8 mouse cellular contexts compared by ENCODE assay signal in the genomic region with DNA sequence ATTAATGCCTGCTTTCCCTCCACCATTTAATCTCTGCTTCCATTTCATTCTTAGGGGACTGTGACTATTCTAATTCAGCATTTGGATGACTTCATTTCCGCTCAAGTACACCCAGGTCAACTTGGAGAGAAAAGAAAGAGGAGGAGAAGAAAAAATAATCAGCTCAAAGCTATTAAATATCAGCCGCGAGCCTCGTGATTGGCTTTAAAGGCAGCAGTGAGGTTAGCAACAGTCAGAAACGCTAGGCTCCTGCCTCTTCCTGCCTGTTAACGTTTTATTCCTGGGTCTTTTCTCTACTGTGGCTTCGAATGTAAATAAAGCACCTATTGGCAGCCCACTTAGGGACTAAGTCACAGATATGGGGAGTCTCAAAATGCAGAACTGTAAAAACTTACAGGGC.
DNase-seq lines count a peak whose midpoint lies in the region; ATAC-seq and TF ChIP-seq lines count a peak whose summit lies in the region.

No protein-coding gene starts in this region.

- peak overlapping the region; percentile 88 for H3K27ac ChIP-seq in kidney, postnatal 0 days
- peak overlapping the region; percentile 86 for H3K27ac ChIP-seq in embryonic facial prominence, embryonic 13.5 days
- H3K27ac ChIP-seq in hindbrain, postnatal 0 days: peak overlapping the region; percentile 84

- no peak overlapping the region for H3K4me3 ChIP-seq in kidney, postnatal 0 days (replicated peaks; ENCODE audit: low read depth, low read length)
- 0 out of 2 replicates have a peak overlapping the region, but pooled peaks have one; percentile 4 for H3K4me3 ChIP-seq in embryonic facial prominence, embryonic 13.5 days
- no peak overlapping the region for H3K4me3 ChIP-seq in hindbrain, postnatal 0 days (ENCODE audit: low read length)
- no peak overlapping the region for H3K4me3 ChIP-seq in myocyte

- H3K79me2 ChIP-seq in myocyte (ENCODE audit: control insufficient read depth, insufficient read depth): peaks cover 59% of the 10 kb centered on the region

- TF ChIP-seq CTCF in kidney, postnatal 0 days (IDR thresholded peaks at IDR 0.05; ENCODE audit: low read depth): no peak
- TF ChIP-seq CTCF in hindbrain, postnatal 0 days (IDR thresholded peaks at IDR 0.05; ENCODE audit: low read depth): no peak

- H3K27me3 ChIP-seq in kidney, postnatal 0 days (ENCODE audit: insufficient read depth, low read length): no peaks in the 10 kb centered on the region
- no peaks in the 10 kb centered on the region for H3K27me3 ChIP-seq in embryonic facial prominence, embryonic 13.5 days
- no peaks in the 10 kb centered on the region for H3K27me3 ChIP-seq in hindbrain, postnatal 0 days (ENCODE audit: insufficient read depth, low read length)
- no peaks in the 10 kb centered on the region for H3K27me3 ChIP-seq in myocyte (ENCODE audit: control insufficient read depth, insufficient read depth, insufficient read length)

- TF ChIP-seq POLR2A in myocyte (IDR thresholded peaks at IDR 0.05; ENCODE audit: insufficient read length, low read depth): no peak

- WGBS in kidney, postnatal 0 days: 4% methylated on average over 7 of the region's 7 CpGs
- WGBS in embryonic facial prominence, embryonic 13.5 days: 6% methylated on average over 7 of the region's 7 CpGs
- 4% methylated on average over 7 of the region's 7 CpGs for WGBS in hindbrain, postnatal 0 days

- no peak overlapping the region for H3ac ChIP-seq in myocyte (ENCODE audit: control insufficient read depth, insufficient read length)

- H3K9me3 ChIP-seq in kidney, postnatal 0 days (replicated peaks; ENCODE audit: low read length): no peaks in the 10 kb centered on the region
- H3K9me3 ChIP-seq in embryonic facial prominence, embryonic 13.5 days: no peaks in the 10 kb centered on the region
- no peaks in the 10 kb centered on the region for H3K9me3 ChIP-seq in hindbrain, postnatal 0 days (ENCODE audit: low read length)

- DNase-seq in kidney, postnatal 0 days (ENCODE audit: low spot score): peak; percentile 87
- no peak for DNase-seq in kidney, postnatal 14 days
- peak; percentile 43 for DNase-seq in hindbrain, postnatal 0 days (ENCODE audit: low spot score)
- no peak for DNase-seq in c-Kit-positive CD71-positive TER-119-positive erythroid progenitor cells, embryonic 14.5 days (ENCODE audit: low spot score)
- no peak for DNase-seq in spleen, postnatal 10 days (ENCODE audit: low spot score in 2 of 2)
- no peak for DNase-seq in adrenal gland, postnatal 25 days

- H3K9ac ChIP-seq in kidney, postnatal 0 days (ENCODE audit: low read depth, low read length): 0 out of 2 replicates have a peak overlapping the region, but pooled peaks have one; percentile 28
- H3K9ac ChIP-seq in embryonic facial prominence, embryonic 13.5 days: no peak overlapping the region
- H3K9ac ChIP-seq in hindbrain, postnatal 0 days (replicated peaks; ENCODE audit: low read length): peak overlapping the region; percentile 28

- peak overlapping the region; percentile 27; the same call in 1 of the 2 replicates for H3K4me2 ChIP-seq in kidney, postnatal 0 days (ENCODE audit: low read length)
- peak overlapping the region; percentile 43 for H3K4me2 ChIP-seq in embryonic facial prominence, embryonic 13.5 days
- H3K4me2 ChIP-seq in hindbrain, postnatal 0 days (ENCODE audit: low read depth, low read length): peak overlapping the region; percentile 29; the same call in 1 of the 2 replicates
- peak overlapping the region; percentile 73 for H3K4me2 ChIP-seq in myocyte (ENCODE audit: low read depth)

- H3K4me1 ChIP-seq in kidney, postnatal 0 days (replicated peaks; ENCODE audit: insufficient read depth, low read length): peaks cover 62% of the 10 kb centered on the region
- peaks cover 77% of the 10 kb centered on the region for H3K4me1 ChIP-seq in embryonic facial prominence, embryonic 13.5 days
- peaks cover 52% of the 10 kb centered on the region for H3K4me1 ChIP-seq in hindbrain, postnatal 0 days (ENCODE audit: insufficient read depth, low read length)

- no peaks in the 10 kb centered on the region for H3K36me3 ChIP-seq in kidney, postnatal 0 days (ENCODE audit: insufficient read depth, low read length)
- no peaks in the 10 kb centered on the region for H3K36me3 ChIP-seq in embryonic facial prominence, embryonic 13.5 days
- H3K36me3 ChIP-seq in hindbrain, postnatal 0 days (ENCODE audit: insufficient read depth, low read length): no peaks in the 10 kb centered on the region
- peaks cover 4% of the 10 kb centered on the region for H3K36me3 ChIP-seq in myocyte (ENCODE audit: control insufficient read depth, insufficient read depth)

- no peak for ATAC-seq in kidney, postnatal 0 days (replicated peaks; ENCODE audit: low FRiP score, low read depth)
- no peak for ATAC-seq in embryonic facial prominence, embryonic 13.5 days (ENCODE audit: insufficient number of reproducible peaks, insufficient read depth, low FRiP score, low TSS enrichment, low read depth)
- ATAC-seq in hindbrain, postnatal 0 days: no peak

TF ChIP-seq in myocyte, 11 proteins besides CTCF, POLR2A, EP300 and RAD21:
- TF ChIP-seq TCF3 (IDR thresholded peaks at IDR 0.05; ENCODE audit: insufficient read length, low read depth) (no peak), USF1 (IDR thresholded peaks at IDR 0.05; ENCODE audit: low read depth) (no peak), SRF (IDR thresholded peaks at IDR 0.05; ENCODE audit: control insufficient read depth, insufficient read length, low read depth) (no peak)

Comparison
In these comparisons a context has a peak if more than half of its experiments do, and no peak if none do; other contexts are left out.
1. DNase-seq: peak in kidney, postnatal 0 days (single experiment) and hindbrain, postnatal 0 days (single experiment); none in kidney, postnatal 14 days (single experiment), c-Kit-positive CD71-positive TER-119-positive erythroid progenitor cells, embryonic 14.5 days (single experiment), spleen, postnatal 10 days (0 of 2) and adrenal gland, postnatal 25 days (single experiment).
2. Peak in every context shown above with its lines, with median percentiles within 50 percentile points of each other: H3K27ac ChIP-seq and H3K4me2 ChIP-seq.